Mouse (Mus musculus) yolk sac, embryonic 10.5 days (tissue): Measurements from ENCODE around the gene Tex14.
"Not testable (repeated sequence)": the region's sequence is repeated elsewhere in the genome, so short reads cannot be mapped to it uniquely, and the experiment has no call there.

Experiments
- DNase-seq: peaks from one replicate; pipeline ENCODE4 v3.0.0-alpha.2; 2017; ENCODE audit warnings: low spot score

Gene Tex14

GRCm38 (mm10) chr11:87448476-87449199, 43.8 kb downstream of the Tex14 start:
- peak; percentile 88 for DNase-seq

- no peak for DNase-seq
Observed at GRCm38 (mm10) chr11:87449200-87449547, 44.3 kb downstream of the Tex14 start.

- not testable (repeated sequence) for DNase-seq
Observed at GRCm38 (mm10) chr11:87449847-87450246, 45.0 kb downstream of the Tex14 start.

GRCm38 (mm10) chr11:87452779-87453178, 47.9 kb downstream of the Tex14 start:
- not testable (repeated sequence) for DNase-seq

GRCm38 (mm10) chr11:87453216-87454034, 48.6 kb downstream of the Tex14 start:
- peak; percentile 33 for DNase-seq

- no peak for DNase-seq
Observed at GRCm38 (mm10) chr11:87454035-87454690, 49.3 kb downstream of the Tex14 start.

- DNase-seq: no peak
Observed at GRCm38 (mm10) chr11:87455573-87455972, 50.7 kb downstream of the Tex14 start.

GRCm38 (mm10) chr11:87455984-87456383, 51.1 kb downstream of the Tex14 start:
- no peak for DNase-seq

- no peak for DNase-seq
Observed at GRCm38 (mm10) chr11:87460566-87460965, 55.7 kb downstream of the Tex14 start.

- peak; percentile 73 for DNase-seq
Observed at GRCm38 (mm10) chr11:87461780-87462460, 57.1 kb downstream of the Tex14 start.

GRCm38 (mm10) chr11:87462461-87463242, 57.8 kb downstream of the Tex14 start:
- DNase-seq: peak; percentile 86

- DNase-seq: no peak
Observed at GRCm38 (mm10) chr11:87463243-87463540, 58.3 kb downstream of the Tex14 start.

GRCm38 (mm10) chr11:87463792-87464430, 59.0 kb downstream of the Tex14 start:
- not testable (repeated sequence) for DNase-seq

- DNase-seq: no peak
Observed at GRCm38 (mm10) chr11:87465990-87466593, 61.2 kb downstream of the Tex14 start.

GRCm38 (mm10) chr11:87467491-87468277, 62.8 kb downstream of the Tex14 start:
- no peak for DNase-seq

- no peak for DNase-seq
Observed at GRCm38 (mm10) chr11:87468278-87468655, 63.4 kb downstream of the Tex14 start.

GRCm38 (mm10) chr11:87468706-87469315, 63.9 kb downstream of the Tex14 start:
- DNase-seq: no peak

- DNase-seq: peak; percentile 82
Observed at GRCm38 (mm10) chr11:87470807-87471698, 66.2 kb downstream of the Tex14 start.

GRCm38 (mm10) chr11:87471699-87471997, 66.8 kb downstream of the Tex14 start:
- not testable (repeated sequence) for DNase-seq
